Mouse (Mus musculus): Measurements from ENCODE around the gene Tshz2. TPM values are rescaled to one million over a fixed set of nuclear protein-coding genes. Genes with fewer than 3 reads are reported as not detected.

The Tshz2 gene
- polyA plus RNA-seq, 2 experiments: 0.43 to 1.5 TPM

GRCm38 (mm10) chr2:169686697-169687430, 54.1 kb downstream of the Tshz2 start:
- no peak for DNase-seq (ENCODE audit: low read depth in 3 of 3, low spot score in 3 of 3)
- no peak for ATAC-seq (ENCODE audit: insufficient read depth)
- WGBS (ENCODE audit: insufficient replicate concordance): 71% methylated on average over 12 of the region's 12 CpGs
- Histone ChIP-seq H3K27ac (no peak overlapping the region), H3K4me1 (replicated peaks; ENCODE audit: control insufficient read depth in 2 of 2, insufficient read depth in 2 of 2, low read length in 1 of 2) (peaks cover 0 to 5% of the 10 kb centered on the region in 2 experiments; a peak in 3 of 4 replicates), H3K9ac (replicated peaks) (no peak overlapping the region), H3K9me3 (ENCODE audit: control insufficient read depth, low read length) (no peaks in the 10 kb centered on the region), H3K27me3 (ENCODE audit: control insufficient read depth, insufficient read depth, low read length) (no peaks in the 10 kb centered on the region), H3K4me2 (ENCODE audit: low read depth) (no peak overlapping the region), H3K4me3 (ENCODE audit: insufficient read depth in 1 of 2, low read depth in 2 of 2, low read length in 2 of 2) (no peak overlapping the region), H3K36me3 (replicated peaks; ENCODE audit: control insufficient read depth, insufficient read depth, low read depth) (no peaks in the 10 kb centered on the region)
- TF ChIP-seq EP300 (IDR thresholded peaks at IDR 0.05; ENCODE audit: low read depth): no peak
- no peak for TF ChIP-seq CTCF (IDR thresholded peaks at IDR 0.05; ENCODE audit: low read depth)

- Histone ChIP-seq H3K9me3 (ENCODE audit: control insufficient read depth, low read length) (no peaks in the 10 kb centered on the region), H3K4me2 (ENCODE audit: low read depth) (no peak overlapping the region), H3K27me3 (ENCODE audit: control insufficient read depth, insufficient read depth, low read length) (no peaks in the 10 kb centered on the region), H3K4me3 (ENCODE audit: insufficient read depth in 1 of 2, low read depth in 2 of 2, low read length in 2 of 2) (no peak overlapping the region), H3K27ac (no peak overlapping the region), H3K36me3 (replicated peaks; ENCODE audit: control insufficient read depth, insufficient read depth, low read depth) (no peaks in the 10 kb centered on the region), H3K9ac (replicated peaks) (no peak overlapping the region), H3K4me1 (replicated peaks; ENCODE audit: control insufficient read depth in 2 of 2, insufficient read depth in 2 of 2, low read length in 1 of 2) (peaks cover 0 to 12% of the 10 kb centered on the region in 2 experiments; a peak in 3 of 4 replicates)
- WGBS (ENCODE audit: insufficient replicate concordance): 39% methylated on average over 2 of the region's 2 CpGs
- no peak for DNase-seq (ENCODE audit: low read depth in 3 of 3, low spot score in 3 of 3)
- no peak for TF ChIP-seq EP300 (IDR thresholded peaks at IDR 0.05; ENCODE audit: low read depth)
- TF ChIP-seq CTCF (IDR thresholded peaks at IDR 0.05; ENCODE audit: low read depth): no peak
- no peak for ATAC-seq (ENCODE audit: insufficient read depth)
These were observed 57.2 kb downstream of the Tshz2 start for GRCm38 (mm10) chr2:169690054-169690453.

GRCm38 (mm10) chr2:169694494-169694893, 61.7 kb downstream of the Tshz2 start:
- 55% methylated on average over 9 of the region's 9 CpGs for WGBS (ENCODE audit: insufficient replicate concordance)
- ATAC-seq (ENCODE audit: insufficient read depth): no peak
- no peak overlapping the region for H3K27ac ChIP-seq

GRCm38 (mm10) chr2:169695025-169695424, 62.2 kb downstream of the Tshz2 start:
- Histone ChIP-seq H3K4me1 (replicated peaks; ENCODE audit: control insufficient read depth in 2 of 2, insufficient read depth in 2 of 2, low read length in 1 of 2) (peaks cover 0 to 16% of the 10 kb centered on the region in 2 experiments; a peak in 2 of 4 replicates), H3K27ac (no peak overlapping the region), H3K27me3 (ENCODE audit: control insufficient read depth, insufficient read depth, low read length) (no peaks in the 10 kb centered on the region), H3K4me2 (ENCODE audit: low read depth) (no peak overlapping the region), H3K9me3 (ENCODE audit: control insufficient read depth, low read length) (no peaks in the 10 kb centered on the region), H3K4me3 (ENCODE audit: insufficient read depth in 1 of 2, low read depth in 2 of 2, low read length in 2 of 2) (no peak overlapping the region), H3K36me3 (replicated peaks; ENCODE audit: control insufficient read depth, insufficient read depth, low read depth) (no peaks in the 10 kb centered on the region), H3K9ac (replicated peaks) (no peak overlapping the region)
- 66% methylated on average over 9 of the region's 9 CpGs for WGBS (ENCODE audit: insufficient replicate concordance)
- DNase-seq (ENCODE audit: low read depth in 3 of 3, low spot score in 3 of 3) (peak in 2 of 3 experiments; percentile 23 to 24), ATAC-seq (ENCODE audit: insufficient read depth) (peak; percentile 50; the same call in 1 of the 2 replicates)
- TF ChIP-seq CTCF (IDR thresholded peaks at IDR 0.05; ENCODE audit: low read depth) (no peak), EP300 (IDR thresholded peaks at IDR 0.05; ENCODE audit: low read depth) (no peak)

More at GRCm38 (mm10) chr2:169694494-169694893, 61.7 kb downstream of the Tshz2 start:
- no peaks in the 10 kb centered on the region for H3K9me3 ChIP-seq (ENCODE audit: control insufficient read depth, low read length)
- no peak overlapping the region for H3K4me2 ChIP-seq (ENCODE audit: low read depth)
- H3K4me3 ChIP-seq (ENCODE audit: insufficient read depth in 1 of 2, low read depth in 2 of 2, low read length in 2 of 2): no peak overlapping the region
- TF ChIP-seq CTCF (IDR thresholded peaks at IDR 0.05; ENCODE audit: low read depth) (no peak), EP300 (IDR thresholded peaks at IDR 0.05; ENCODE audit: low read depth) (no peak)
- peaks cover 0 to 12% of the 10 kb centered on the region in 2 experiments; a peak in 2 of 4 replicates for H3K4me1 ChIP-seq (replicated peaks; ENCODE audit: control insufficient read depth in 2 of 2, insufficient read depth in 2 of 2, low read length in 1 of 2)
- no peak for DNase-seq (ENCODE audit: low read depth in 3 of 3, low spot score in 3 of 3)
- H3K9ac ChIP-seq (replicated peaks): no peak overlapping the region
- H3K27me3 ChIP-seq (ENCODE audit: control insufficient read depth, insufficient read depth, low read length): no peaks in the 10 kb centered on the region
- H3K36me3 ChIP-seq (replicated peaks; ENCODE audit: control insufficient read depth, insufficient read depth, low read depth): no peaks in the 10 kb centered on the region

- ATAC-seq (ENCODE audit: insufficient read depth): no peak
- Histone ChIP-seq H3K36me3 (replicated peaks; ENCODE audit: control insufficient read depth, insufficient read depth, low read depth) (no peaks in the 10 kb centered on the region), H3K9ac (replicated peaks) (no peak overlapping the region), H3K27ac (no peak overlapping the region), H3K4me3 (ENCODE audit: insufficient read depth in 1 of 2, low read depth in 2 of 2, low read length in 2 of 2) (no peak overlapping the region), H3K9me3 (ENCODE audit: control insufficient read depth, low read length) (no peaks in the 10 kb centered on the region), H3K27me3 (ENCODE audit: control insufficient read depth, insufficient read depth, low read length) (no peaks in the 10 kb centered on the region), H3K4me2 (ENCODE audit: low read depth) (no peak overlapping the region), H3K4me1 (replicated peaks; ENCODE audit: control insufficient read depth in 2 of 2, insufficient read depth in 2 of 2, low read length in 1 of 2) (peaks cover 0 to 29% of the 10 kb centered on the region in 2 experiments; a peak in 2 of 4 replicates)
- TF ChIP-seq EP300 (IDR thresholded peaks at IDR 0.05; ENCODE audit: low read depth) (no peak), CTCF (IDR thresholded peaks at IDR 0.05; ENCODE audit: low read depth) (no peak)
- 58% methylated on average over 5 of the region's 5 CpGs for WGBS (ENCODE audit: insufficient replicate concordance)
- DNase-seq (ENCODE audit: low read depth in 3 of 3, low spot score in 3 of 3): no peak
These were observed 66.3 kb downstream of the Tshz2 start for GRCm38 (mm10) chr2:169699141-169699540.

All from liver, embryonic 14.5 days (tissue).